In the genomic region with DNA sequence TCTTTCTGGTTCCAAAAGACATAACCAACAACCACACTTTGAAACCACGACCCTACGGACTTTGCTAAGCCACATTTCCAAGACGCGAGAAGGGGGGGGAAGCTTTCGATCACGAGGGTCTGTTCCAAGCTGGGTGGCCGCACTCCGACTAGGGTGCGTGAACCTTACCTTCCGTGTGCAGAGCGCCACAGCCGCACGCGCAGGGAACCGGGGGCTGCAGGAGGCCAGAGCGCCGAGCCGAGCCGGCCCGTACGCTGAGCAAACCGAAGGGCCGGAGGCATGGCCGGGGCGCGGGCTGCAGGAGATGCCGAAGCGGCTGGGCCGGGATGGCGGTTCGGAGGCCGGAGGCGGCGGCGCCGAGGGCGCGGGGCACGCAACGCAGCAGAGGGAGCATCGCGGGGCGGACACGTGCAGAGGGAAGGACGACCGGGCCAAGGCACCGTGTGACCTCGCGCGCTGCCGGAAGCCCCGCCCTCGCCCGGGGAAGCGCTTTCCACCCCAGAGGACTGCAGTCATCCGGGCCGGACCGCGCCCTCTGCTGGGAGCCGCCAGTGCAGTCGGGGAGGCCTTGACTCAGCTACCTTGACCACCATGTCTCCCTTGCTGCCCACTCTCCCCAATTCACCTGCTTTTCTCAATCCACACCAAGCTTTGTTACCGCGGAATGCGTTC, we compare ENCODE assay signal across 8 mouse cellular contexts. TPM values are rescaled to one million over a fixed set of nuclear protein-coding genes. Genes with fewer than 3 reads are reported as not detected.
DNase-seq lines count a peak whose midpoint lies in the region; ATAC-seq lines count a peak whose summit lies in the region.

A gene (minus strand): TSS at position 470 of the 672 bp plus-strand sequence.

- no peaks in the 10 kb centered on the region for H3K27me3 ChIP-seq in hindbrain, embryonic 14.5 days (ENCODE audit: control insufficient read depth, insufficient read depth, low read length)

- peak within 1 kb of the TSS; percentile 12 for H3K27ac ChIP-seq in hindbrain, embryonic 14.5 days

- peaks cover 74% of the 10 kb centered on the region for H3K36me3 ChIP-seq in hindbrain, embryonic 14.5 days (replicated peaks; ENCODE audit: control insufficient read depth, insufficient read depth)

- H3K4me3 ChIP-seq in hindbrain, embryonic 14.5 days (replicated peaks; ENCODE audit: low read length), result peak within 1 kb of the TSS; percentile 99

- H3K4me2 ChIP-seq in hindbrain, embryonic 14.5 days (replicated peaks), result peak within 1 kb of the TSS; percentile 79

- H3K9me3 ChIP-seq in hindbrain, embryonic 14.5 days (ENCODE audit: control insufficient read depth, low read length), result no peaks in the 10 kb centered on the region

- ATAC-seq in hindbrain, embryonic 14.5 days (ENCODE audit: low FRiP score), result peak; percentile 94

- DNase-seq in WW6 (ENCODE audit: low read depth, low spot score), result peak; percentile 86
- peak; percentile 94 to 96 for DNase-seq in cerebellum, postnatal 36 days
- DNase-seq in frontal cortex, postnatal 36 days (ENCODE audit: low spot score in 2 of 2), result peak; percentile 92
- peak; percentile 91 for DNase-seq in hindbrain, embryonic 14.5 days (ENCODE audit: low spot score)
- peak; percentile 91 to 92 for DNase-seq in layer of hippocampus, postnatal 36 days
- peak; percentile 93 for DNase-seq in lung, postnatal 25 days (ENCODE audit: low spot score)
- peak; percentile 78 for DNase-seq in retina, adult 2 months (ENCODE audit: low read depth, low spot score)
- DNase-seq in thymus, postnatal 25 days, result peak; percentile 94

- peaks cover 9% of the 10 kb centered on the region for H3K4me1 ChIP-seq in hindbrain, embryonic 14.5 days (replicated peaks; ENCODE audit: control insufficient read depth, insufficient read depth, low read length)

- H3K9ac ChIP-seq in hindbrain, embryonic 14.5 days, result peak within 1 kb of the TSS; percentile 85

- WGBS in hindbrain, embryonic 14.5 days, result 1% methylated on average over 60 of the region's 64 CpGs

RNA-seq across cellular contexts. Expression of the gene that starts here (rescaled TPM):
- 171 and 174 TPM in 2 replicates for polyA plus RNA-seq in hindbrain, embryonic 14.5 days (2014; fragmentation: Nextera tagmentation; extraction: Ambion mirVana)
- total RNA-seq in layer of hippocampus, postnatal 36 days (2021), result 100 to 1,000 TPM in 1 of 2 experiments, 10 to 100 TPM in 1; 99.2 to 101 TPM

Comparison
In these comparisons a context has a peak if more than half of its experiments do, and no peak if none do; other contexts are left out.
1. Peak in every context shown above with its lines: DNase-seq, ATAC-seq, H3K4me3 ChIP-seq and H3K27ac ChIP-seq.